Mouse (Mus musculus) forebrain, embryonic 14.5 days (tissue): ENCODE data around the gene Ttll9. TPM values are rescaled to one million over a fixed set of nuclear protein-coding genes. Genes with fewer than 3 reads are reported as not detected.
A peak's percentile ranks its signal among the peaks of the same experiment; 100 is the strongest.

Experiments used
- ATAC-seq: fragments of 200-750 bp; cut with Nextera tagmentation; 2 replicates; pipeline ENCODE4 v1.8.0; 2017; ENCODE audit warnings: mild to moderate bottlenecking, moderate library complexity
- DNase-seq: peaks from one replicate; pipeline ENCODE4 v3.0.0-alpha.2; 2015; ENCODE audit warnings: low spot score
- H3K27ac ChIP-seq: fragments of 300-500 bp; sonication (generic); 2 replicates; pipeline ENCODE4 v1.5.1; 2014; ENCODE audit warnings: low read depth, mild to moderate bottlenecking, control low read depth, low read length, moderate library complexity
- H3K27me3 ChIP-seq: fragments of 300-500 bp; sonication (generic); replicated peaks from 2 replicates; pipeline ENCODE4 v1.6.1; 2014; ENCODE audit warnings: low read length, control low read depth, mixed read lengths; ENCODE audit not compliant: control insufficient read depth, insufficient read depth
- H3K36me3 ChIP-seq: fragments of 300-500 bp; sonication (generic); 2 replicates; pipeline ENCODE4 v1.6.1; 2014; ENCODE audit warnings: low read length, control low read depth; ENCODE audit not compliant: control insufficient read depth, insufficient read depth
- H3K4me1 ChIP-seq: fragments of 300-500 bp; sonication (generic); 2 replicates; pipeline ENCODE4 v1.6.1; 2014; ENCODE audit warnings: antibody characterized with exemption, low read length, control low read depth; ENCODE audit not compliant: control insufficient read depth, insufficient read depth
- H3K4me2 ChIP-seq: fragments of 300-500 bp; sonication (generic); 2 replicates; pipeline ENCODE4 v1.6.1; 2014; ENCODE audit warnings: mild to moderate bottlenecking, control low read depth, low read length
- H3K4me3 ChIP-seq: fragments of 300-500 bp; sonication (generic); 2 replicates; pipeline ENCODE4 v1.5.1; 2014; ENCODE audit warnings: low read depth, low read length, control low read depth
- H3K9ac ChIP-seq: fragments of 300-500 bp; sonication (generic); 2 replicates; pipeline ENCODE4 v1.6.1; 2014; ENCODE audit warnings: mild to moderate bottlenecking, low read length, control low read depth, moderate library complexity
- H3K9me3 ChIP-seq: fragments of 300-500 bp; sonication (generic); replicated peaks from 2 replicates; pipeline ENCODE4 v1.6.1; 2016; ENCODE audit warnings: low read length, control low read depth, mixed read lengths; ENCODE audit not compliant: control insufficient read depth
- WGBS: fragments of 180-500 bp; shearing (Covaris S2); extraction: QIAGEN DNeasy Blood & Tissue Kit; methylation state at CpG from one replicate; pipeline ENCODE4 v1.1.7; 2014; 5-methylcytosine and 5-hydroxymethylcytosine counted together
- polyA plus RNA-seq: library from polyadenylated mRNA; unstranded; fragments of >200 nt; fragmentation: Nextera tagmentation; extraction: Ambion mirVana; gene quantifications from 2 replicates; pipeline ENCODE4 v1.2.1, GENCODE M21; 2014

The Ttll9 gene
- polyA plus RNA-seq, 1 experiment from 2014 or later, result 2.5 TPM

GRCm38 (mm10) chr2:152933614-152934013, 28.7 kb upstream of the Ttll9 start:
- WGBS, result 29% methylated on average over 5 of the region's 5 CpGs
- Histone ChIP-seq H3K36me3 (no peaks in the 10 kb centered on the region), H3K4me2 (no peak overlapping the region), H3K4me3 (no peak overlapping the region), H3K27ac (no peak overlapping the region), H3K27me3 (no peaks in the 10 kb centered on the region), H3K9ac (no peak overlapping the region), H3K4me1 (no peaks in the 10 kb centered on the region), H3K9me3 (no peaks in the 10 kb centered on the region)
- no peak for ATAC-seq
- DNase-seq, result no peak

GRCm38 (mm10) chr2:152939846-152940245, 22.4 kb upstream of the Ttll9 start:
- 14% methylated on average over 4 of the region's 4 CpGs for WGBS

GRCm38 (mm10) chr2:152941106-152941505, 21.2 kb upstream of the Ttll9 start:
- WGBS, result 75% methylated on average over 6 of the region's 6 CpGs
- no peak overlapping the region for H3K4me3 ChIP-seq
- peaks cover 38% of the 10 kb centered on the region for H3K27me3 ChIP-seq

More at GRCm38 (mm10) chr2:152939846-152940245, 22.4 kb upstream of the Ttll9 start:
- no peak overlapping the region for H3K27ac ChIP-seq
- H3K9me3 ChIP-seq, result no peaks in the 10 kb centered on the region
- no peak overlapping the region for H3K4me2 ChIP-seq
- 0 out of 2 replicates have a peak, but pooled peaks cover 3% of the 10 kb centered on the region for H3K4me1 ChIP-seq
- no peak overlapping the region for H3K9ac ChIP-seq
- H3K4me3 ChIP-seq, result no peak overlapping the region
- DNase-seq (no peak), ATAC-seq (no peak)
- peaks cover 35% of the 10 kb centered on the region for H3K27me3 ChIP-seq
- H3K36me3 ChIP-seq, result no peaks in the 10 kb centered on the region

DNA sequence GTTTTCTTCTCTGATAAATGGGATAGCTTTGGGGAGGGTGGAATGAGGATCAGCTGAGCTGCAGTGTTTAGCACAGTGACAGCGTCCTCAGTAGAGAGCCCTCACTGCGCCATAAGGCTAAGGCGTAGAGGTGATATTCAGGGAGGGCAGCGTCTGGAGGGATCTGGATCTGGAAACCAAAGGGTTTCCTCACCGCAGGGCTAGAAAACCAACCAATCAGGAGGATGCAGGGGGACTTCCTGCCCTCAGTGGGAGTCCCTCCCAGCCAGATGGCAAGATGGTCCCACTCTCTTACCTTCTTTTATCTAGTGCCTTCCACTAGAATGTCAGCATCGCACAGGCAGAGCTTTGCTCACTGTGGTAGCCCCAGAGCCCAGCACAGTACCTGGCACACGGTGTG, 20.5 kb upstream of the Ttll9 start:
- peaks cover 39% of the 10 kb centered on the region for H3K27me3 ChIP-seq
- H3K4me2 ChIP-seq, result no peak overlapping the region
- ATAC-seq, result no peak
- H3K4me1 ChIP-seq, result 0 out of 2 replicates have a peak, but pooled peaks cover 3% of the 10 kb centered on the region
- no peaks in the 10 kb centered on the region for H3K9me3 ChIP-seq
- no peak overlapping the region for H3K27ac ChIP-seq
- no peak for DNase-seq
- H3K36me3 ChIP-seq, result no peaks in the 10 kb centered on the region
- H3K4me3 ChIP-seq, result no peak overlapping the region
- 40% methylated on average over 7 of the region's 7 CpGs for WGBS
- H3K9ac ChIP-seq, result no peak overlapping the region

More at GRCm38 (mm10) chr2:152941106-152941505, 21.2 kb upstream of the Ttll9 start:
- DNase-seq (no peak), ATAC-seq (no peak)
- Histone ChIP-seq H3K27ac (no peak overlapping the region), H3K36me3 (no peaks in the 10 kb centered on the region), H3K9ac (no peak overlapping the region), H3K4me1 (0 out of 2 replicates have a peak, but pooled peaks cover 3% of the 10 kb centered on the region), H3K4me2 (no peak overlapping the region), H3K9me3 (no peaks in the 10 kb centered on the region)

- Histone ChIP-seq H3K9ac (peak overlapping the region; percentile 51), H3K27ac (no peak overlapping the region), H3K4me1 (0 out of 2 replicates have a peak, but pooled peaks cover 3% of the 10 kb centered on the region), H3K36me3 (no peaks in the 10 kb centered on the region), H3K4me2 (peak overlapping the region; percentile 75), H3K4me3 (peak overlapping the region; percentile 37), H3K27me3 (peaks cover 39% of the 10 kb centered on the region), H3K9me3 (no peaks in the 10 kb centered on the region)
- WGBS, result under 1% methylated on average over 53 of the region's 65 CpGs
- peak; percentile 27; the same call in 1 of the 2 replicates for ATAC-seq
- no peak for DNase-seq
Measured at GRCm38 (mm10) chr2:152942898-152943515, 19.3 kb upstream of the Ttll9 start.

GRCm38 (mm10) chr2:152943568-152943967, 18.7 kb upstream of the Ttll9 start:
- Histone ChIP-seq H3K4me2 (peak overlapping the region; percentile 75), H3K9ac (peak overlapping the region; percentile 51; the same call in 1 of the 2 replicates), H3K4me1 (0 out of 2 replicates have a peak, but pooled peaks cover 3% of the 10 kb centered on the region), H3K27me3 (peaks cover 39% of the 10 kb centered on the region), H3K27ac (no peak overlapping the region), H3K4me3 (peak overlapping the region; percentile 37), H3K9me3 (no peaks in the 10 kb centered on the region), H3K36me3 (no peaks in the 10 kb centered on the region)
- 3% methylated on average over 8 of the region's 8 CpGs for WGBS
- ATAC-seq (no peak), DNase-seq (no peak)

DNA sequence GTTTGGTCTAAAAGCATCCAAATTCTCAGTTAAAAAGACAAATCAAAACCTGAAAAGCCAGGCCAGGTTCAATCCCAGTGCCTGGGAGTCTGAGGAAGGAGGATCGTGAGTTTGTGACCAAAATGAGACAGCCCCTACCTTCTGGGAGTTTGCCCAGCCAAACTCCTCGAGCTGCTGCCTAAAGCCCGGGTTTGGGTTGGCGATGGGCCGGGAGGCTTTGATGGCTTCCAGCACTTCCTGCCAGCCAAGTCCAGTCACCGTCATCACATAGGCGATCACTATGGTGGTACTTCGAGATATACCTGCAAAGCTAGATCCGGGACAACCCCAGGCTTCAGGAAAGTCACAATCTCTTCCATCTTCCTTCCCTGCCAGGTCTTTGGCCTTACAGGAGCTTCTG, 18.3 kb upstream of the Ttll9 start:
- no peak overlapping the region for H3K27ac ChIP-seq
- no peak overlapping the region for H3K9ac ChIP-seq
- no peak for DNase-seq
- no peak overlapping the region for H3K4me3 ChIP-seq
- H3K27me3 ChIP-seq, result peaks cover 39% of the 10 kb centered on the region
- ATAC-seq, result no peak
- H3K36me3 ChIP-seq, result no peaks in the 10 kb centered on the region
- no peaks in the 10 kb centered on the region for H3K9me3 ChIP-seq
- no peak overlapping the region for H3K4me2 ChIP-seq
- 0 out of 2 replicates have a peak, but pooled peaks cover 3% of the 10 kb centered on the region for H3K4me1 ChIP-seq
- WGBS, result 60% methylated on average over 9 of the region's 9 CpGs

DNA sequence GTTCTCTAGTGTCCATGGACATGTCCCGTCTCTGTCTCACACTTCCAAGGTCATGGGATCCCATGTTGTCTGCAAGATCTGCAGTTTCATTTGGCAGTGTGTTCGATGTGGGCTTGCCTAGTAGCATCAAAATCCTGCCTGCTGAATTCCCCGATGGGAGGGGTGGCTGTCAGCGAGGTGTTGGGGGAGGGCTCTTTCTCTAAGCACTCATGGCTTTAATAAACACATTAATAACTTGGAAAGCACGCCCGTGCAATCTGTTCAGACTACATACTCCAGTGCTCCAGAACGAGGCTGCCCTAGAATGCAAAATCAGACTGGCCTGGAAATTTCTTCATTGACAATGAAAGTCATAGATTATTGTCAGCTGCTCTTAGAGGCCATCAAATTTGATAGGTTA, 15.2 kb upstream of the Ttll9 start:
- ATAC-seq (0 out of 2 replicates have a peak, but pooled peaks have one; percentile 22), DNase-seq (peak; percentile 82)
- Histone ChIP-seq H3K27me3 (peaks cover 32% of the 10 kb centered on the region), H3K9ac (no peak overlapping the region), H3K4me1 (peaks cover 8% of the 10 kb centered on the region; the same call in 1 of the 2 replicates), H3K27ac (no peak overlapping the region; the same call in 1 of the 2 replicates), H3K4me2 (no peak overlapping the region), H3K4me3 (no peak overlapping the region), H3K9me3 (no peaks in the 10 kb centered on the region), H3K36me3 (no peaks in the 10 kb centered on the region)
- WGBS, result 59% methylated on average over 7 of the region's 7 CpGs

DNA sequence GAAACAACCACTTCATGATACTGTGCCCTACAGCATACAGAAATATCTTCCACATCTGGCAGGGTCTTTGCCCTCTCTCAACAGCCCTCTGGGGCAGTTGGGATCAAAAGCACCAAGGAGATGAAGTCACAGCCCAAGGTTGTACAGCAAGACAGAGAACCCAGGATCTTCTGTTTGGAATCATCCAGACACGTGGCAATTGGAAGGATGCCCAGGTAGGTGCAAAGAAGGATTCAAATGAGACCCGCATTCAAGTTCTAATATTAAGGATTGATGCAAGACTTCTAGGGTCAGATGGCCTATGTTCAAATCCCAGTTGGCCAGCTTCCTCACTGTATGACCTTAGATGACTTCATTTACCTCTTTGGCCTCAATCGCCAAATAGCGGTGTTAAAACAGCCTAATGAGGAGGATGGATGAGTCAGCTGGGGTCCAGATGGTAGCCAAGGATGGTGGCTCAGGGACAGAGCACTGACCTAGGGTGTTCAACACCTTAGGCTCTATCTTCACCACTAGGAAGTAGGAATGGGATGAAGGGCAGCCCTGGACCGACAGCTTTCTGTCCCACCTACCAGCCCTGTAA, 13.8 kb upstream of the Ttll9 start:
- peaks cover 4% of the 10 kb centered on the region; the same call in 1 of the 2 replicates for H3K4me1 ChIP-seq
- H3K9ac ChIP-seq, result no peak overlapping the region
- no peaks in the 10 kb centered on the region for H3K36me3 ChIP-seq
- H3K27ac ChIP-seq, result no peak overlapping the region
- no peak for ATAC-seq
- H3K9me3 ChIP-seq, result no peaks in the 10 kb centered on the region
- 86% methylated on average over 5 of the region's 5 CpGs for WGBS
- H3K4me3 ChIP-seq, result no peak overlapping the region
- H3K4me2 ChIP-seq, result no peak overlapping the region
- DNase-seq, result no peak
- peaks cover 18% of the 10 kb centered on the region for H3K27me3 ChIP-seq
